Mouse (Mus musculus) subcutaneous adipose tissue, adult 2 months (tissue): ENCODE measurements around the gene Rhox10. TPM values are rescaled to one million over a fixed set of nuclear protein-coding genes. Genes with fewer than 3 reads are reported as not detected.

Experiments used
- polyA plus RNA-seq: library from polyadenylated mRNA; depleted of rRNA; stranded (reverse); fragments of >200 nt; gene quantifications from 2 replicates; pipeline ENCODE4 v1.2.3, GENCODE M21; 2012; ENCODE audit warnings: low replicate concordance; rRNA removed

Gene Rhox10
- not detected in 2 replicates for polyA plus RNA-seq

GRCm38 (mm10) chrX:38066175-38066574 is at the start of gene Rhox10:
Rhox10 (plus strand) TSS chrX:38066475.

GRCm38 (mm10) chrX:38018597-38018996 is 47.7 kb upstream of the Rhox10 start, which contains the start of gene Btg1-ps1:
Btg1-ps1 (minus strand) TSS chrX:38018815.

GRCm38 (mm10) chrX:38043014-38043413 is 23.3 kb upstream of the Rhox10 start, which contains the start of gene Btg1-ps2:
Btg1-ps2 (minus strand) TSS chrX:38043114.

GRCm38 (mm10) chrX:38085041-38085440 is 18.8 kb downstream of the Rhox10 start, which contains the start of gene Rhox11:
Rhox11 (minus strand) TSS chrX:38085141.

GRCm38 (mm10) chrX:38110807-38111206 is 44.5 kb downstream of the Rhox10 start, which contains the start of gene Rhox12:
Rhox12 (minus strand) TSS chrX:38110907.

GRCm38 (mm10) chrX:38120982-38121381 is 54.7 kb downstream of the Rhox10 start, which contains the start of gene Rhox13:
Rhox13 (plus strand) TSS chrX:38121219.

Other genes with a start within 250 kb of the Rhox10 start
- not detected in 2 replicates for gene Rhox6, start 239.6 kb upstream of the Rhox10 start, polyA plus RNA-seq
- gene Rhox7a, start 234.8 kb upstream of the Rhox10 start, polyA plus RNA-seq = not detected in 2 replicates
- not detected in 2 replicates for gene Rhox8, start 187.5 kb upstream of the Rhox10 start, polyA plus RNA-seq
- gene Rhox7b, start 169.2 kb upstream of the Rhox10 start, polyA plus RNA-seq = not detected in 2 replicates
- gene Rhox9, start 164.7 kb upstream of the Rhox10 start, polyA plus RNA-seq = not detected in 2 replicates
- gene Btg1-ps1, start 47.7 kb upstream of the Rhox10 start, polyA plus RNA-seq = not detected in 2 replicates
- not detected in 2 replicates for gene Btg1-ps2, start 23.4 kb upstream of the Rhox10 start, polyA plus RNA-seq
- not detected in 2 replicates for gene Rhox11, start 18.7 kb downstream of the Rhox10 start, polyA plus RNA-seq
- gene Rhox12, start 44.4 kb downstream of the Rhox10 start, polyA plus RNA-seq = not detected in 2 replicates
- gene Rhox13, start 54.7 kb downstream of the Rhox10 start, polyA plus RNA-seq = not detected in 2 replicates
- gene Zbtb33, start 123.3 kb downstream of the Rhox10 start, polyA plus RNA-seq = 4.1 and 6.1 TPM in 2 replicates
- 1.4 and 3.8 TPM in 2 replicates for gene Tmem255a, start 186.0 kb downstream of the Rhox10 start, polyA plus RNA-seq
- not detected in 2 replicates for gene Atp1b4, start 249.7 kb downstream of the Rhox10 start, polyA plus RNA-seq